Mouse (Mus musculus) MEL (cell line): ENCODE measurements at regions not wholly inside any gene's neighbourhood (a gene's known extent, or its start where the extent isn't known, plus 50 kb on each side); places are given as distances from the start of the nearest gene placed in this dataset.

Source experiments
- DNase-seq: peaks from one replicate; pipeline ENCODE4 v3.0.0; 2011; ENCODE audit warnings: low read depth, low spot score
- H3K27ac ChIP-seq: 2 replicates; pipeline ENCODE4 v1.5.1; 2012; ENCODE audit warnings: low read depth, mild to moderate bottlenecking, control low read depth, low read length, moderate library complexity; ENCODE audit not compliant: control insufficient read depth
- H3K27me3 ChIP-seq, 2 experiments: fragments of 150-350 bp in 1 of 2; sonication (generic) in 1 of 2; 2 replicates each; pipeline ENCODE4 v1.6.1; 2012; ENCODE audit warnings: low read length in 2 of 2, mild to moderate bottlenecking in 2 of 2, improper control_type of control experiment in 1 of 2, moderate library complexity in 1 of 2; ENCODE audit not compliant: insufficient read depth in 2 of 2, control insufficient read depth in 1 of 2
- H3K36me3 ChIP-seq, 2 experiments: 2 replicates each; pipeline ENCODE4 v1.6.1; 2012 to 2014; ENCODE audit warnings: low read length in 2 of 2, improper control_type of control experiment in 1 of 2, inconsistent platforms in 1 of 2, mild to moderate bottlenecking in 1 of 2; ENCODE audit not compliant: insufficient read depth in 2 of 2, control insufficient read depth in 1 of 2
- H3K4me1 ChIP-seq, 2 experiments: fragments of 150-350 bp in 1 of 2; sonication (generic) in 1 of 2; 2 replicates each; pipeline ENCODE4 v1.6.1; 2012; ENCODE audit warnings: low read length in 2 of 2, improper control_type of control experiment in 1 of 2, mild to moderate bottlenecking in 1 of 2; ENCODE audit not compliant: insufficient read depth in 2 of 2, control insufficient read depth in 1 of 2
- H3K4me3 ChIP-seq, 2 experiments: fragments of 150-350 bp in 1 of 2; sonication (generic) in 1 of 2; 2 replicates each; pipeline ENCODE4 v1.5.1; 2012; ENCODE audit warnings: low read depth in 2 of 2, low read length in 2 of 2, mild to moderate bottlenecking in 2 of 2, moderate library complexity in 2 of 2, control low read depth in 1 of 2, improper control_type of control experiment in 1 of 2; ENCODE audit not compliant: control insufficient read depth in 1 of 2, insufficient read depth in 1 of 2
- H3K79me2 ChIP-seq: 2 replicates; pipeline ENCODE4 v1.6.1; 2012; ENCODE audit warnings: mild to moderate bottlenecking, low read length, moderate library complexity; ENCODE audit not compliant: control insufficient read depth, poor library complexity, insufficient read depth
- H3K9ac ChIP-seq: 2 replicates; pipeline ENCODE4 v1.6.1; 2012; ENCODE audit warnings: low read depth, mild to moderate bottlenecking, control low read depth, low read length, moderate library complexity; ENCODE audit not compliant: control insufficient read depth, poor library complexity, severe bottlenecking
- H3K9me3 ChIP-seq: fragments of 150-350 bp; sonication (generic); replicated peaks from 2 replicates; pipeline ENCODE4 v1.6.1; 2012; ENCODE audit warnings: mild to moderate bottlenecking, low read length, improper control_type of control experiment, moderate library complexity; ENCODE audit not compliant: insufficient read depth
- BHLHE40 ChIP-seq: IDR thresholded peaks from 2 replicates; pipeline ENCODE4 v1.6.1; 2012; ENCODE audit warnings: low read depth, mild to moderate bottlenecking, inconsistent platforms, low read length, improper control_type of control experiment, borderline replicate concordance
- CHD1 ChIP-seq: IDR thresholded peaks from 2 replicates; pipeline ENCODE4 v1.6.1; 2012; ENCODE audit warnings: low read depth, mild to moderate bottlenecking, inconsistent platforms, low read length, improper control_type of control experiment
- E2F4 ChIP-seq: IDR thresholded peaks from 2 replicates; pipeline ENCODE4 v1.6.1; 2011; ENCODE audit warnings: low read depth, low read length, improper control_type of control experiment, borderline replicate concordance
- ELF1 ChIP-seq: IDR thresholded peaks from 2 replicates; pipeline ENCODE4 v1.6.1; 2014; ENCODE audit warnings: low read depth, mild to moderate bottlenecking, inconsistent platforms, low read length, improper control_type of control experiment, moderate library complexity
- EP300 ChIP-seq, 2 experiments: IDR thresholded peaks; 2 replicates each; pipeline ENCODE4 v1.6.1; 2011; ENCODE audit warnings: improper control_type of control experiment in 2 of 2, low read length in 2 of 2, low read depth in 1 of 2, mild to moderate bottlenecking in 1 of 2
- ETS1 ChIP-seq: IDR thresholded peaks from 2 replicates; pipeline ENCODE4 v1.6.1; 2012; ENCODE audit warnings: low read depth, mild to moderate bottlenecking, inconsistent platforms, low read length, improper control_type of control experiment, moderate library complexity
- GABPA ChIP-seq: IDR thresholded peaks from 2 replicates; pipeline ENCODE4 v1.6.1; 2012; ENCODE audit warnings: low read depth, mild to moderate bottlenecking, inconsistent platforms, low read length, improper control_type of control experiment, moderate library complexity
- GATA1 ChIP-seq: IDR thresholded peaks from 2 replicates; pipeline ENCODE4 v1.6.1; 2011; ENCODE audit warnings: low read depth, low read length, improper control_type of control experiment
- HCFC1 ChIP-seq: IDR thresholded peaks from 2 replicates; pipeline ENCODE4 v1.6.1; 2012; ENCODE audit warnings: low read depth, mild to moderate bottlenecking, inconsistent platforms, low read length, improper control_type of control experiment, moderate library complexity
- KAT2A ChIP-seq: conservative IDR thresholded peaks from 2 replicates; pipeline ENCODE4 v1.6.1; 2012; ENCODE audit warnings: low read depth, low read length, improper control_type of control experiment, inconsistent platforms
- MAFK ChIP-seq: IDR thresholded peaks from 2 replicates; pipeline ENCODE4 v1.6.1; 2011; ENCODE audit warnings: low read depth, mild to moderate bottlenecking, low read length, improper control_type of control experiment, borderline replicate concordance
- POLR2AphosphoS2 ChIP-seq: IDR thresholded peaks from 2 replicates; pipeline ENCODE4 v1.6.1; 2011; ENCODE audit warnings: low read length, improper control_type of control experiment
- POLR2AphosphoS5 ChIP-seq: IDR thresholded peaks from 2 replicates; pipeline ENCODE4 v1.6.1; 2012; ENCODE audit warnings: low read depth, borderline replicate concordance, mild to moderate bottlenecking, inconsistent platforms, low read length, moderate library complexity, mixed read lengths
- RCOR1 ChIP-seq: IDR thresholded peaks from 2 replicates; pipeline ENCODE4 v1.6.1; 2012; ENCODE audit warnings: low read depth, mild to moderate bottlenecking, inconsistent platforms, low read length, improper control_type of control experiment
- TAL1 ChIP-seq: IDR thresholded peaks from 2 replicates; pipeline ENCODE4 v1.6.1; 2012; ENCODE audit warnings: mild to moderate bottlenecking, inconsistent platforms, low read length, moderate library complexity, mixed read lengths
- TCF12 ChIP-seq: IDR thresholded peaks from 2 replicates; pipeline ENCODE4 v1.6.1; 2014; ENCODE audit warnings: low read depth, mild to moderate bottlenecking, inconsistent platforms, low read length, improper control_type of control experiment, moderate library complexity
- ZC3H11A ChIP-seq: IDR thresholded peaks from 2 replicates; pipeline ENCODE4 v1.6.1; 2012; ENCODE audit warnings: low read depth, mild to moderate bottlenecking, inconsistent platforms, low read length, improper control_type of control experiment
- ZKSCAN1 ChIP-seq: IDR thresholded peaks from 2 replicates; pipeline ENCODE4 v1.6.1; 2012; ENCODE audit warnings: low read depth, mild to moderate bottlenecking, inconsistent platforms, low read length, improper control_type of control experiment, moderate library complexity
- ZMIZ1 ChIP-seq: IDR thresholded peaks from 2 replicates; pipeline ENCODE4 v1.6.1; 2012; ENCODE audit warnings: low read depth, mild to moderate bottlenecking, inconsistent platforms, low read length, improper control_type of control experiment, moderate library complexity

- Histone ChIP-seq H3K4me1 (peaks cover 3 to 14% of the 10 kb centered on the region in 2 experiments; a peak in 3 of 4 replicates), H3K79me2 (no peaks in the 10 kb centered on the region), H3K9me3 (no peaks in the 10 kb centered on the region), H3K27ac (no peak overlapping the region), H3K9ac (no peak overlapping the region)
- TF ChIP-seq CHD1: no peak
- TF ChIP-seq ZC3H11A: no peak
- no peak for TF ChIP-seq E2F4
- TF ChIP-seq ELF1: no peak
- no peak for TF ChIP-seq EP300 (IDR thresholded peaks at IDR 0.05; ENCODE audit: low read depth in 1 of 2, low read length in 2 of 2)
- no peak for TF ChIP-seq BHLHE40
- TF ChIP-seq TAL1: no peak
- no peak for TF ChIP-seq KAT2A
- no peak for TF ChIP-seq RCOR1
- TF ChIP-seq POLR2AphosphoS5: no peak
- TF ChIP-seq POLR2AphosphoS2: no peak
- TF ChIP-seq, all 39 proteins: peak for 0
- Histone ChIP-seq H3K27me3 (peaks cover 1 to 2% of the 10 kb centered on the region in 2 experiments; a peak in 1 of 4 replicates), H3K36me3 (peaks cover 0 to 8% of the 10 kb centered on the region in 2 experiments; a peak in 2 of 4 replicates), H3K4me3 (no peak overlapping the region)
- no peak for DNase-seq
Measured at GRCm38 (mm10) chr15:36364757-36365156, 642.8 kb downstream of the Zfp706 start.

DNA sequence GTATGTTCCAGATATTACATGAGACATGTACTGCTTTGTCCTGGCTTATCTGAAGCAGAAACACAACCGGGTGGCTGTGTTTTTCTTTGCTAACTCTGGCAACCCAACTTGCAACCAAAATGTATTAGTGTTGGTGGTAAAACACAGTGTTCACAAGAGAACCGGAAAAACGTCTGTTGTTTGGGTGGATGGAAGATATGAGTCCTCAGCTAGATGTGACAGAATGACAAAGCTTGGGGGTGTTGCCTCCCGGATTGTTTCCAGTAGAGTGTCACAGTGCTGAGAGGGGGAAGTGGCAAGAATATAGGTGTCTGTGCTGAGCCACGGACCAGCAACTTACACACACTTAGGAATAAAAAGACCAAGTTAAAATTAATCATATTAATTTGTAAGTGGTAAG, 643.5 kb downstream of the Zfp706 start:
- Histone ChIP-seq H3K9me3 (no peaks in the 10 kb centered on the region), H3K27me3 (peaks cover 1 to 2% of the 10 kb centered on the region in 2 experiments; a peak in 1 of 4 replicates), H3K4me3 (no peak overlapping the region)
- no peak for TF ChIP-seq CHD1
- no peak for TF ChIP-seq ZC3H11A
- TF ChIP-seq ZKSCAN1: no peak
- no peak for TF ChIP-seq HCFC1
- TF ChIP-seq ETS1: no peak
- TF ChIP-seq GATA1: no peak
- no peak for TF ChIP-seq ZMIZ1
- TF ChIP-seq EP300 (IDR thresholded peaks at IDR 0.05; ENCODE audit: low read depth in 1 of 2, low read length in 2 of 2): no peak
- TF ChIP-seq TCF12: no peak
- TF ChIP-seq ELF1: no peak
- no peak for TF ChIP-seq GABPA
- TF ChIP-seq MAFK: no peak
- TF ChIP-seq, all 39 proteins: peak for 0
- Histone ChIP-seq H3K4me1 (peaks cover 3 to 14% of the 10 kb centered on the region in 2 experiments; a peak in 3 of 4 replicates), H3K36me3 (peaks cover 0 to 8% of the 10 kb centered on the region in 2 experiments; a peak in 2 of 4 replicates), H3K27ac (no peak overlapping the region), H3K9ac (no peak overlapping the region), H3K79me2 (no peaks in the 10 kb centered on the region)
- peak; percentile 46 for DNase-seq
